Mouse (Mus musculus) hindbrain, embryonic 10.5 days (tissue): ENCODE results near the gene Mob2. TPM values are rescaled to one million over a fixed set of nuclear protein-coding genes. Genes with fewer than 3 reads are reported as not detected.

Experiments used
- DNase-seq: peaks from one replicate; pipeline ENCODE4 v3.0.0-alpha.2; 2017; ENCODE audit warnings: low spot score
- H3K27ac ChIP-seq: fragments of 300-500 bp; sonication (generic); 2 replicates; pipeline ENCODE4 v1.5.1; 2016; ENCODE audit warnings: mild to moderate bottlenecking, moderate library complexity
- H3K27me3 ChIP-seq: fragments of 300-500 bp; sonication (generic); 2 replicates; pipeline ENCODE4 v1.6.1; 2016; ENCODE audit warnings: mild to moderate bottlenecking; ENCODE audit not compliant: poor library complexity, insufficient read depth, severe bottlenecking
- H3K36me3 ChIP-seq: fragments of 300-500 bp; sonication (generic); 2 replicates; pipeline ENCODE4 v1.6.1; 2016; ENCODE audit warnings: mild to moderate bottlenecking, moderate library complexity
- H3K4me1 ChIP-seq: fragments of 300-500 bp; sonication (generic); replicated peaks from 2 replicates; pipeline ENCODE4 v1.6.1; 2016; ENCODE audit warnings: mild to moderate bottlenecking
- H3K4me3 ChIP-seq: fragments of 300-500 bp; sonication (generic); 2 replicates; pipeline ENCODE4 v1.5.1; 2016; ENCODE audit warnings: mild to moderate bottlenecking, moderate library complexity
- H3K9me3 ChIP-seq: fragments of 300-500 bp; sonication (generic); 2 replicates; pipeline ENCODE4 v1.6.1; 2016; ENCODE audit warnings: mild to moderate bottlenecking, moderate library complexity
- WGBS: fragments of 180-500 bp; shearing (Covaris S2); methylation state at CpG from one replicate; pipeline ENCODE4 v1.1.7; 2016; 5-methylcytosine and 5-hydroxymethylcytosine counted together
- polyA plus RNA-seq: library from polyadenylated mRNA; unstranded; fragments of >200 nt; fragmentation: Nextera tagmentation; extraction: Ambion mirVana; gene quantifications from 2 replicates; pipeline ENCODE4 v1.2.1, GENCODE M21; 2016

Gene Mob2
- polyA plus RNA-seq, 1 experiment from 2014 or later: 61.4 TPM

GRCm38 (mm10) chr7:142037553-142038170, 23.2 kb downstream of the Mob2 start:
- Histone ChIP-seq H3K4me1 (0 out of 2 replicates have a peak, but pooled peaks cover 4% of the 10 kb centered on the region), H3K27ac (no peak overlapping the region)
- 73% methylated on average over 4 of the region's 4 CpGs for WGBS

GRCm38 (mm10) chr7:142035048-142035811, 25.6 kb downstream of the Mob2 start:
- 0 out of 2 replicates have a peak, but pooled peaks cover 4% of the 10 kb centered on the region for H3K4me1 ChIP-seq
- no peak overlapping the region for H3K4me3 ChIP-seq
- no peaks in the 10 kb centered on the region for H3K36me3 ChIP-seq
- H3K27ac ChIP-seq: no peak overlapping the region
- H3K27me3 ChIP-seq: no peaks in the 10 kb centered on the region
- no peaks in the 10 kb centered on the region for H3K9me3 ChIP-seq
- no peak for DNase-seq
- 79% methylated on average over 2 of the region's 2 CpGs for WGBS

More at GRCm38 (mm10) chr7:142037553-142038170, 23.2 kb downstream of the Mob2 start:
- peaks cover 4% of the 10 kb centered on the region; the same call in 1 of the 2 replicates for H3K36me3 ChIP-seq
- DNase-seq: peak; percentile 36
- H3K9me3 ChIP-seq: no peaks in the 10 kb centered on the region
- no peak overlapping the region for H3K4me3 ChIP-seq
- H3K27me3 ChIP-seq: no peaks in the 10 kb centered on the region

- Histone ChIP-seq H3K9me3 (no peaks in the 10 kb centered on the region), H3K27ac (no peak overlapping the region), H3K27me3 (no peaks in the 10 kb centered on the region), H3K4me1 (0 out of 2 replicates have a peak, but pooled peaks cover 4% of the 10 kb centered on the region), H3K4me3 (no peak overlapping the region), H3K36me3 (no peaks in the 10 kb centered on the region)
- WGBS: 90% methylated on average over 2 of the region's 2 CpGs
- DNase-seq: no peak
Observed at GRCm38 (mm10) chr7:142034198-142034597, 26.7 kb downstream of the Mob2 start.

GRCm38 (mm10) chr7:142030073-142030472, 30.8 kb downstream of the Mob2 start:
- Histone ChIP-seq H3K4me3 (no peak overlapping the region), H3K27me3 (no peaks in the 10 kb centered on the region), H3K4me1 (0 out of 2 replicates have a peak, but pooled peaks cover 11% of the 10 kb centered on the region), H3K36me3 (no peaks in the 10 kb centered on the region), H3K27ac (no peak overlapping the region), H3K9me3 (no peaks in the 10 kb centered on the region)
- DNase-seq: no peak

GRCm38 (mm10) chr7:142025926-142026325, 34.9 kb downstream of the Mob2 start:
- Histone ChIP-seq H3K36me3 (no peaks in the 10 kb centered on the region), H3K4me1 (peaks cover 16% of the 10 kb centered on the region; the same call in 1 of the 2 replicates), H3K4me3 (no peak overlapping the region), H3K27me3 (no peaks in the 10 kb centered on the region), H3K27ac (no peak overlapping the region), H3K9me3 (no peaks in the 10 kb centered on the region)
- DNase-seq: no peak
- WGBS: 75% methylated on average over 4 of the region's 4 CpGs

- Histone ChIP-seq H3K4me3 (no peak overlapping the region), H3K36me3 (no peaks in the 10 kb centered on the region), H3K9me3 (no peaks in the 10 kb centered on the region), H3K27me3 (no peaks in the 10 kb centered on the region), H3K4me1 (peaks cover 21% of the 10 kb centered on the region), H3K27ac (no peak overlapping the region)
- no peak for DNase-seq
- 84% methylated on average over 2 of the region's 2 CpGs for WGBS
Observed at GRCm38 (mm10) chr7:142025196-142025595, 35.7 kb downstream of the Mob2 start.

- H3K4me3 ChIP-seq: no peak overlapping the region
- no peak overlapping the region for H3K27ac ChIP-seq
- no peak for DNase-seq
- H3K4me1 ChIP-seq: peaks cover 14% of the 10 kb centered on the region
- H3K36me3 ChIP-seq: peaks cover 6% of the 10 kb centered on the region
- no peaks in the 10 kb centered on the region for H3K9me3 ChIP-seq
- H3K27me3 ChIP-seq: no peaks in the 10 kb centered on the region
- 70% methylated on average over 3 of the region's 3 CpGs for WGBS
Observed at GRCm38 (mm10) chr7:142020827-142021226, 40.0 kb downstream of the Mob2 start.

GRCm38 (mm10) chr7:142019699-142020098, 41.2 kb downstream of the Mob2 start:
- DNase-seq: no peak
- Histone ChIP-seq H3K9me3 (no peaks in the 10 kb centered on the region), H3K27me3 (no peaks in the 10 kb centered on the region), H3K4me1 (peaks cover 14% of the 10 kb centered on the region), H3K36me3 (peaks cover 17% of the 10 kb centered on the region), H3K27ac (no peak overlapping the region), H3K4me3 (no peak overlapping the region)
- WGBS: 58% methylated on average over 2 of the region's 2 CpGs

- H3K36me3 ChIP-seq: peaks cover 37% of the 10 kb centered on the region
- no peak overlapping the region for H3K27ac ChIP-seq
- peaks cover 14% of the 10 kb centered on the region for H3K4me1 ChIP-seq
- no peaks in the 10 kb centered on the region for H3K27me3 ChIP-seq
- WGBS: 74% methylated on average over 1 of the region's 1 CpGs
- DNase-seq: peak; percentile 23
- H3K4me3 ChIP-seq: no peak overlapping the region
- no peaks in the 10 kb centered on the region for H3K9me3 ChIP-seq
Observed at GRCm38 (mm10) chr7:142016562-142016961, 44.3 kb downstream of the Mob2 start.

GRCm38 (mm10) chr7:142001597-142002340, 59.1 kb downstream of the Mob2 start:
- Histone ChIP-seq H3K4me3 (no peak overlapping the region), H3K36me3 (peaks cover 99% of the 10 kb centered on the region)

GRCm38 (mm10) chr7:142000661-142001060, 60.2 kb downstream of the Mob2 start:
- Histone ChIP-seq H3K4me3 (no peak overlapping the region), H3K27me3 (no peaks in the 10 kb centered on the region), H3K4me1 (no peaks in the 10 kb centered on the region), H3K36me3 (peaks cover 99% of the 10 kb centered on the region), H3K27ac (no peak overlapping the region), H3K9me3 (no peaks in the 10 kb centered on the region)
- 92% methylated on average over 3 of the region's 3 CpGs for WGBS
- DNase-seq: no peak

More at GRCm38 (mm10) chr7:142001597-142002340, 59.1 kb downstream of the Mob2 start:
- Histone ChIP-seq H3K27ac (no peak overlapping the region), H3K4me1 (no peaks in the 10 kb centered on the region), H3K9me3 (no peaks in the 10 kb centered on the region), H3K27me3 (no peaks in the 10 kb centered on the region)
- WGBS: 84% methylated on average over 22 of the region's 22 CpGs
- DNase-seq: no peak

GRCm38 (mm10) chr7:141994121-141994520, 66.7 kb downstream of the Mob2 start:
- Histone ChIP-seq H3K9me3 (no peaks in the 10 kb centered on the region), H3K36me3 (peaks cover 100% of the 10 kb centered on the region), H3K4me3 (no peak overlapping the region), H3K27ac (no peak overlapping the region), H3K4me1 (no peaks in the 10 kb centered on the region), H3K27me3 (no peaks in the 10 kb centered on the region)
- DNase-seq: no peak
- 86% methylated on average over 4 of the region's 4 CpGs for WGBS

GRCm38 (mm10) chr7:141991183-141991582, 69.7 kb downstream of the Mob2 start:
- Histone ChIP-seq H3K4me1 (no peaks in the 10 kb centered on the region), H3K36me3 (peaks cover 100% of the 10 kb centered on the region), H3K27me3 (no peaks in the 10 kb centered on the region), H3K9me3 (no peaks in the 10 kb centered on the region), H3K4me3 (no peak overlapping the region), H3K27ac (no peak overlapping the region)
- no peak for DNase-seq
- WGBS: 87% methylated on average over 2 of the region's 2 CpGs
